Mouse (Mus musculus) stomach, embryonic 15.5 days (tissue): ENCODE results near the gene Hyal5. TPM values are rescaled to one million over a fixed set of nuclear protein-coding genes. Genes with fewer than 3 reads are reported as not detected.

ENCODE experiments used
- polyA plus RNA-seq: library from polyadenylated mRNA; unstranded; fragments of >200 nt; fragmentation: Nextera tagmentation; extraction: Ambion mirVana; gene quantifications from 2 replicates; pipeline ENCODE4 v1.2.1, GENCODE M21; 2015

Hyal5 gene
- polyA plus RNA-seq, 1 experiment from 2014 or later = 0.30 TPM

Other genes starting within 250 kb of the Hyal5 start
- 70.3 and 73.1 TPM in 2 replicates for gene Wasl, start 193.0 kb upstream of the Hyal5 start, polyA plus RNA-seq
- not detected in 2 replicates for gene Hyal6, start 124.8 kb upstream of the Hyal5 start, polyA plus RNA-seq
- gene Hyal4, start 109.7 kb upstream of the Hyal5 start, polyA plus RNA-seq = not detected in 2 replicates
- not detected in 2 replicates for gene Spam1, start 66.8 kb upstream of the Hyal5 start, polyA plus RNA-seq
- gene Tmem229a, start 98.3 kb downstream of the Hyal5 start, polyA plus RNA-seq = 1.9 TPM in 2 replicates